Mouse (Mus musculus): ENCODE data around the gene Zfp119b.
A peak's percentile ranks its signal among the peaks of the same experiment; 100 is the strongest.

- no peak for TF ChIP-seq CTCF (conservative IDR thresholded peaks at IDR 0.05 in 1 of 2, IDR thresholded peaks at IDR 0.05 in 1 of 2; ENCODE audit: low read depth in 2 of 2, low read length in 2 of 2)
- no peak for TF ChIP-seq POLR2A (IDR thresholded peaks at IDR 0.05; ENCODE audit: low read depth, low read length)
- 0 out of 2 replicates have a peak, but pooled peaks have one; percentile 1 for TF ChIP-seq SMC3 (IDR thresholded peaks at IDR 0.05; ENCODE audit: low read depth, low read length)
- TF ChIP-seq RAD21 (IDR thresholded peaks at IDR 0.05; ENCODE audit: low read depth, low read length): no peak; the same call in 1 of the 2 replicates
- TF ChIP-seq UBTF (IDR thresholded peaks at IDR 0.05; ENCODE audit: low read depth, low read length): 0 out of 2 replicates have a peak, but pooled peaks have one; percentile 26
- no peak for TF ChIP-seq EP300 (IDR thresholded peaks at IDR 0.05; ENCODE audit: low read length)
- TF ChIP-seq JUND (conservative IDR thresholded peaks at IDR 0.05; ENCODE audit: low read depth, low read length): no peak
- no peak for TF ChIP-seq TCF12 (IDR thresholded peaks at IDR 0.05; ENCODE audit: low read depth, low read length)
- no peak for TF ChIP-seq MAX (IDR thresholded peaks at IDR 0.05; ENCODE audit: low read length)
- TF ChIP-seq ZKSCAN1 (IDR thresholded peaks at IDR 0.05; ENCODE audit: borderline replicate concordance, low read depth, low read length): no peak
- peak; percentile 51; the same call in 1 of the 2 replicates for TF ChIP-seq CHD2 (IDR thresholded peaks at IDR 0.05; ENCODE audit: low read length)
- TF ChIP-seq MAZ (IDR thresholded peaks at IDR 0.05; ENCODE audit: low read depth, low read length): peak; percentile 87; the same call in 1 of the 2 replicates
- TF ChIP-seq ZMIZ1 (IDR thresholded peaks at IDR 0.05; ENCODE audit: low read depth, low read length): no peak
Observed at GRCm38 (mm10) chr17:55952041-55952440, 2.7 kb upstream of the Zfp119b start.
